Mouse (Mus musculus) neural tube, embryonic 14.5 days (tissue): ENCODE measurements around the gene Actrt2. TPM values are rescaled to one million over a fixed set of nuclear protein-coding genes. Genes with fewer than 3 reads are reported as not detected.

Experiments
- ATAC-seq: fragments of 200-750 bp; cut with Nextera tagmentation; 2 replicates; pipeline ENCODE4 v1.8.0; 2017; ENCODE audit warnings: low read depth, mild to moderate bottlenecking, moderate TSS enrichment, moderate library complexity
- H3K27ac ChIP-seq: fragments of 300-500 bp; sonication (generic); 2 replicates; pipeline ENCODE4 v1.5.1; 2014; ENCODE audit warnings: low read depth, mild to moderate bottlenecking, control low read depth, low read length, moderate library complexity, mixed read lengths
- H3K27me3 ChIP-seq: fragments of 300-500 bp; sonication (generic); 2 replicates; pipeline ENCODE4 v1.6.1; 2014; ENCODE audit warnings: low read length; ENCODE audit not compliant: control insufficient read depth, insufficient read depth
- H3K36me3 ChIP-seq: fragments of 300-500 bp; sonication (generic); 2 replicates; pipeline ENCODE4 v1.6.1; 2014; ENCODE audit warnings: low read length, mixed read lengths; ENCODE audit not compliant: control insufficient read depth, insufficient read depth
- H3K4me1 ChIP-seq: fragments of 300-500 bp; sonication (generic); 2 replicates; pipeline ENCODE4 v1.6.1; 2014; ENCODE audit warnings: low read length; ENCODE audit not compliant: control insufficient read depth, insufficient read depth
- H3K4me2 ChIP-seq: fragments of 300-500 bp; sonication (generic); 2 replicates; pipeline ENCODE4 v1.6.1; 2014; ENCODE audit warnings: mild to moderate bottlenecking, low read depth, low read length, control low read depth
- H3K4me3 ChIP-seq: fragments of 300-500 bp; sonication (generic); 2 replicates; pipeline ENCODE4 v1.5.1; 2014; ENCODE audit warnings: low read depth, low read length, control low read depth, mixed read lengths
- H3K9ac ChIP-seq: fragments of 300-500 bp; sonication (generic); replicated peaks from 2 replicates; pipeline ENCODE4 v1.6.1; 2014; ENCODE audit warnings: low read depth, mild to moderate bottlenecking, control low read depth, low read length, mixed read lengths
- H3K9me3 ChIP-seq: fragments of 300-500 bp; sonication (generic); 2 replicates; pipeline ENCODE4 v1.6.1; 2016; ENCODE audit warnings: low read length; ENCODE audit not compliant: control insufficient read depth
- WGBS: fragments of 180-500 bp; shearing (Covaris S2); extraction: QIAGEN DNeasy Blood & Tissue Kit; methylation state at CpG from one replicate; pipeline ENCODE4 v1.1.7; 2014; 5-methylcytosine and 5-hydroxymethylcytosine counted together
- polyA plus RNA-seq: library from polyadenylated mRNA; unstranded; fragments of >200 nt; fragmentation: Nextera tagmentation; extraction: Ambion mirVana; gene quantifications from 2 replicates; pipeline ENCODE4 v1.2.1, GENCODE M21; 2014

Actrt2 gene
- not detected in 2 replicates for polyA plus RNA-seq

GRCm38 (mm10) chr4:154667767-154668166 is at the start of gene Actrt2:
Actrt2 (minus strand) TSS chr4:154667867.
- Histone ChIP-seq H3K27ac (no peak within 1 kb of the TSS), H3K4me3 (no peak within 1 kb of the TSS), H3K4me2 (no peak within 1 kb of the TSS), H3K4me1 (no peaks in the 10 kb centered on the region), H3K9ac (no peak within 1 kb of the TSS), H3K36me3 (no peaks in the 10 kb centered on the region), H3K27me3 (no peaks in the 10 kb centered on the region), H3K9me3 (no peaks in the 10 kb centered on the region)
- no peak for ATAC-seq
- WGBS = 94% methylated on average over 2 of the region's 2 CpGs

DNA sequence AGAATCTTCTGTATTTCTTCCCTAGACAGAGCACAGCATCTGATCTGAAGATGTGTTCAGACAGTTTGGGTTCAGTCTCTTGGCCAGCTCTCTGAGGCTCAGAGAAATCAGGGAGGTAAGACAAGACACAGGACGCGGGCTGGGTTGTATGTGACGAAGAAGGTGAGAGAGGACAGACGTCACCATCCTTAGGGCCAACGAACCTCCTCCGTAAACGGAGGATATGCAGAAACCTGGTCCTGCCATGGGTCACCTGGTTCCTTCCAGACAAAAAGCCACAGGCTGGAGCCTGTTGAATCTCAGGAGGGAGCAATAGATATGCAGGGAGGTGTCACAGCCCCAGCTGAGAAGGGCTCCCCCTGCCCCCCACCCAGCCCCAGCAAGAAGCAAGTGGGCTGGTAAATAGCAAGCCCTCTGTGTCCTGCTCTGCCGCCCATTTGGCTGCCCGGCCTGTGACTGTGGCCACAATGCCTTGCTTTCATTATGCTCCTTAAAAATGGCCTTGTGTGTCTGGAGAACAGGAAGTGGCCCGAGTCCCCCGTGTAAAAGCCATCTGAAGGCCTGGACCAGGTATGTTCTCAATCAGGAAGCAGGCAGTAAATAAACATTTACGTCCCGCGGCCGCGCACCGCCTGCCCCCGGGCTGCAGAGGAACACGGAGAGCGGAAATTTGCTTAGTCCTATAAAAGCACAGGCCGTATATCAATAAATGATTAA is 41.9 kb upstream of the Actrt2 start:
- Histone ChIP-seq H3K9me3 (no peaks in the 10 kb centered on the region), H3K36me3 (no peaks in the 10 kb centered on the region), H3K27ac (no peak overlapping the region), H3K9ac (no peak overlapping the region), H3K4me2 (no peak overlapping the region), H3K4me3 (no peak overlapping the region), H3K27me3 (no peaks in the 10 kb centered on the region), H3K4me1 (no peaks in the 10 kb centered on the region)
- ATAC-seq = no peak
- 68% methylated on average over 21 of the region's 21 CpGs for WGBS

DNA sequence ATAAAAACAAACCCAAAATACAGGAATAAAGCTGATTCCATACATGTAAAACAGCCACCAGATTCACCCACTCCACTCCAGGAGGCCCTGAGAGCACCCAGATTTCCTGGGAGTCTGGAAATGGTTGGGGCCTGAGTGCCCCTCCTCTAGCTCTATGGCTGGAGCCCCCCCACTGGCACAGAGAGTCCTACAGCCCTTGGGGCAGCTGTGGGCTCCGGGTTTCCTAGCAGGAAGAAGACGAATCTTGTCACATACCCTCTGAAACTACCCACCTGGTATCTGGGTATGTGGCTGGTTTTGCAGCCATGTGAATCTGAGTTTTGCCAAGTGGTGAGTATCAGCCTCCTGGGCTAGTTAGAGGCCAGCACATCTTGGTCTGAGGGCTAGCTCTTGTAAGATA is 41.1 kb upstream of the Actrt2 start:
- no peak for ATAC-seq
- Histone ChIP-seq H3K4me2 (no peak overlapping the region), H3K9me3 (no peaks in the 10 kb centered on the region), H3K4me3 (no peak overlapping the region), H3K9ac (no peak overlapping the region), H3K27ac (no peak overlapping the region), H3K36me3 (no peaks in the 10 kb centered on the region), H3K27me3 (no peaks in the 10 kb centered on the region), H3K4me1 (no peaks in the 10 kb centered on the region)
- WGBS = 69% methylated on average over 2 of the region's 2 CpGs

- Histone ChIP-seq H3K9ac (no peak overlapping the region), H3K27ac (no peak overlapping the region), H3K36me3 (no peaks in the 10 kb centered on the region), H3K4me1 (no peaks in the 10 kb centered on the region), H3K9me3 (no peaks in the 10 kb centered on the region), H3K4me2 (no peak overlapping the region), H3K27me3 (no peaks in the 10 kb centered on the region), H3K4me3 (no peak overlapping the region)
- no peak for ATAC-seq
- 80% methylated on average over 11 of the region's 11 CpGs for WGBS
These were observed 40.6 kb upstream of the Actrt2 start for GRCm38 (mm10) chr4:154708223-154708622.

DNA sequence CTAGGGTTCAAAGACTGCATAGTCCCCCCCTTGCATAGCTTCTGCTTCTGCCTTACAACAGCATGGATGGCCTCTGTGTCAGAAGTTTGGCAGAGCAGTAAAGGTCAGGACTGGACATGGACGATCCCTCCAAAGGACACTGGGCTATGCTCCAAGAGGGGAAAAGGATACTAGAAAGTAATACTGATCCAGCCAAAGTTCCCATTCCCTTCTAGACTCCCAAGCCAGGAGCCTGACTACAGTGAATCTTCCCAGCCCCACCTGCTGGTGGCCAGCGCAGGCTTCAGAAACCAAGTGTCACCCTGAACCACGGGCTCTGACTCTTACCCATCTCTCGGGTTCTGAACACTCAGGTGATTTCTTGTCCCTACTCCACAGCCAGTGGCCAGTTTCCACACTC is 39.9 kb upstream of the Actrt2 start:
- no peak for ATAC-seq
- Histone ChIP-seq H3K36me3 (no peaks in the 10 kb centered on the region), H3K9me3 (no peaks in the 10 kb centered on the region), H3K4me3 (no peak overlapping the region), H3K27me3 (no peaks in the 10 kb centered on the region), H3K9ac (no peak overlapping the region), H3K4me2 (no peak overlapping the region), H3K4me1 (no peaks in the 10 kb centered on the region), H3K27ac (no peak overlapping the region)
- WGBS = 82% methylated on average over 4 of the region's 4 CpGs

GRCm38 (mm10) chr4:154706442-154706841 is 38.8 kb upstream of the Actrt2 start:
- Histone ChIP-seq H3K4me3 (no peak overlapping the region), H3K27me3 (no peaks in the 10 kb centered on the region), H3K4me2 (no peak overlapping the region), H3K9me3 (no peaks in the 10 kb centered on the region), H3K27ac (no peak overlapping the region), H3K36me3 (no peaks in the 10 kb centered on the region), H3K9ac (no peak overlapping the region), H3K4me1 (no peaks in the 10 kb centered on the region)
- ATAC-seq = no peak
- 73% methylated on average over 1 of the region's 1 CpGs for WGBS

- ATAC-seq = no peak
- Histone ChIP-seq H3K9ac (no peak overlapping the region), H3K4me3 (no peak overlapping the region), H3K9me3 (no peaks in the 10 kb centered on the region), H3K36me3 (no peaks in the 10 kb centered on the region), H3K4me1 (no peaks in the 10 kb centered on the region), H3K27ac (no peak overlapping the region), H3K4me2 (no peak overlapping the region), H3K27me3 (no peaks in the 10 kb centered on the region)
- WGBS = 71% methylated on average over 4 of the region's 4 CpGs
These were observed 38.0 kb upstream of the Actrt2 start for GRCm38 (mm10) chr4:154705681-154706080.

DNA sequence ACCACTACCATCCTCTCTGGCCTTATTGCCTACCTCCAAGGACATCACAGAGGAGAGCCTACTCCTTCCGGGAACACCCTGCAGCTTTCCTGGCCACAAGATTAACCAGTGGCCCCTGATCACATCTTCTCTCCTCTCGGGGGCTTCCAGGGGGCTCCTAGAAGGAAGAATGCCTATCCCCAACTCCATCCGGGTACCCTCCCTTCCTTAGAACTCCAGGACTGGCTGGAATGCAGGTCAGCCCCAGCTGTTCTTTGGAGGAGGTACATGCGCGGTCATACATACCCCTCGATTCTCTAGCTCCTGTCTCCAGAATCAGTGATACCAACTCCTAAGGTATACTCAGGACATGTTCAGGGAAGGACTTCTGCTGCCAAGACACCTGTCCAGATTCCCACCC is 37.4 kb upstream of the Actrt2 start:
- WGBS = 93% methylated on average over 6 of the region's 6 CpGs
- no peaks in the 10 kb centered on the region for H3K4me1 ChIP-seq

GRCm38 (mm10) chr4:154704591-154704990 is 36.9 kb upstream of the Actrt2 start:
- Histone ChIP-seq H3K4me1 (no peaks in the 10 kb centered on the region), H3K9me3 (no peaks in the 10 kb centered on the region), H3K27me3 (no peaks in the 10 kb centered on the region), H3K27ac (no peak overlapping the region), H3K9ac (no peak overlapping the region), H3K4me3 (no peak overlapping the region), H3K36me3 (no peaks in the 10 kb centered on the region), H3K4me2 (no peak overlapping the region)
- no peak for ATAC-seq
- 93% methylated on average over 7 of the region's 7 CpGs for WGBS

More for the DNA sequence above, 37.4 kb upstream of the Actrt2 start:
- ATAC-seq = no peak
- Histone ChIP-seq H3K4me3 (no peak overlapping the region), H3K27ac (no peak overlapping the region), H3K9ac (no peak overlapping the region), H3K27me3 (no peaks in the 10 kb centered on the region), H3K36me3 (no peaks in the 10 kb centered on the region), H3K9me3 (no peaks in the 10 kb centered on the region), H3K4me2 (no peak overlapping the region)
